Mouse (Mus musculus): Measurements from ENCODE around the gene Spsb1. TPM values are rescaled to one million over a fixed set of nuclear protein-coding genes. Genes with fewer than 3 reads are reported as not detected.

Gene Spsb1
- total and polyA plus RNA-seq, 3 experiments = 0.08 TPM; not detected in 2

- Histone ChIP-seq H3K36me3 (replicated peaks) (peaks cover 45% of the 10 kb centered on the region), H3K4me1 (ENCODE audit: insufficient read depth, low read depth, low read length) (peaks cover 43% of the 10 kb centered on the region), H3K4me3 (ENCODE audit: low read depth, low read length) (no peak overlapping the region), H3K27me3 (ENCODE audit: insufficient read depth, low read length) (no peaks in the 10 kb centered on the region), H3K9me3 (replicated peaks) (no peaks in the 10 kb centered on the region)
- no peak for ATAC-seq (ENCODE audit: extremely low read depth, insufficient number of reproducible peaks, low FRiP score, poor library complexity, severe bottlenecking)
- no peak for TF ChIP-seq POLR2AphosphoS5 (IDR thresholded peaks at IDR 0.05; ENCODE audit: insufficient replicate concordance, low read depth, low read length)
- TF ChIP-seq GATA1 (IDR thresholded peaks at IDR 0.05; ENCODE audit: borderline replicate concordance, low read length) = no peak
- no peak for DNase-seq (ENCODE audit: low spot score)
Measured at GRCm38 (mm10) chr4:149999931-150000555, 45.2 kb upstream of the Spsb1 start.

DNA sequence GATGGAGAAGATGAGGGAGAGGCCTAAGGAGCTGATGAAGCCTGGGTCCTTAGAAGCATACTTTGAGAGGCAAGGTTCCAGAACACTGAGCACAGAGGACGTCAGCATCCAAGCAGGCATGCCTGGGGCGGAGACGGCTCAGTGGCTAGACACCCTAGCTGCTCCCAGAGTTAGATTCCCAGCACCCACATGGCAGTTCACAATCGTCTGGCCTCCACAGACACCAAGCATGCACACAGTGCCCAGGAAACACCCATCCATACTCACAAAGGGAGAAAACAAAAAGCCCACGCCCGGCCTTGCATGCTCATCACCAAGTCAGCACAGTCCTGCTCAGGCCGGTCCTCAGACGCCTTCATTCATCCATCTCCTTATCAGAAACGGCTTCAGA, 44.7 kb upstream of the Spsb1 start:
- no peaks in the 10 kb centered on the region for H3K27me3 ChIP-seq (ENCODE audit: insufficient read depth, low read length)
- no peak overlapping the region for H3K4me3 ChIP-seq (ENCODE audit: low read depth, low read length)
- H3K36me3 ChIP-seq (replicated peaks) = peaks cover 43% of the 10 kb centered on the region
- no peaks in the 10 kb centered on the region for H3K9me3 ChIP-seq (replicated peaks)
- ATAC-seq (ENCODE audit: extremely low read depth, insufficient number of reproducible peaks, low FRiP score, poor library complexity, severe bottlenecking) = no peak
- peaks cover 38% of the 10 kb centered on the region for H3K4me1 ChIP-seq (ENCODE audit: insufficient read depth, low read depth, low read length)
- no peak for DNase-seq (ENCODE audit: low spot score)
- TF ChIP-seq CTCF (IDR thresholded peaks at IDR 0.05; ENCODE audit: low read depth, low read length) (no peak), TAL1 (conservative IDR thresholded peaks at IDR 0.05; ENCODE audit: low read depth, low read length) (no peak), GATA1 (IDR thresholded peaks at IDR 0.05; ENCODE audit: borderline replicate concordance, low read length) (no peak), POLR2AphosphoS5 (IDR thresholded peaks at IDR 0.05; ENCODE audit: insufficient replicate concordance, low read depth, low read length) (no peak), GATA2 (IDR thresholded peaks at IDR 0.05; ENCODE audit: borderline replicate concordance, low read depth, low read length) (no peak)

DNA sequence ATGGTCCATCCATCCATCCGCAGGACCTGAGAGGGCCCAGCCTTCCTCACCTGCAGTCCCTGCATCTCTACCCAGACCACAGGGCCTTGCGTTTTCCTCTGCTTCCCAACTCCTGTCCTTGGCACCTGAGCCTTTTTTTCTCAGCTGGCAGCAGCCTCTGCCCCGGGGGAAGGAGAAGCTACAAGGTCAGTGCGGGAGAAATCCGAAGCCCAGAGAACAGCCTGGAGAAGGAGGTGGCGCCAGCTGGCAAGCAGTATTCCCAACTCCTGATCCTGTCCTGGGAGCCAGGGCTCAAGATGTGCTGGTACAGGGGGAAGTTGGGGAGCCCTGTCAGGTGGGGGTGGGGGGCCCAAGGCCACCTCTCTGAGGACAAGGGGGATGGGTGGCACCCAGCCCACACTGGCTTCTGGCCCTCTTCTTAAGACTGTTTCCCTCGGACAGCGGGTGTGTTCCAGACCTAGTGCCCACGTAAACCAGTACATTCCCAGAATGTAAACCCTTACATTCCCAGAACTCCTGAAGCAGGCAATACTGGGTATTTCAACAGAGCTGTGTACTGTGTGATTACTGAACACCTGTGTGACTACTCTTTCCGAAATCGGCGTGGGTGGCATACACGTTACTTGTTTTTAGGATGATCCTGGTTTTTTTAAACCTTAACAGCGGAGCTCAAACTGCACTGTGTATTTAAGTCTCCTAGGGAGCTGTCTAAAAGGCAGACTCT, 44.1 kb upstream of the Spsb1 start:
- no peak overlapping the region for H3K4me3 ChIP-seq (ENCODE audit: low read depth, low read length)
- ATAC-seq (ENCODE audit: extremely low read depth, insufficient number of reproducible peaks, low FRiP score, poor library complexity, severe bottlenecking) = no peak
- no peak for TF ChIP-seq CTCF (IDR thresholded peaks at IDR 0.05; ENCODE audit: low read depth, low read length)
- no peak for TF ChIP-seq POLR2AphosphoS5 (IDR thresholded peaks at IDR 0.05; ENCODE audit: insufficient replicate concordance, low read depth, low read length)
- TF ChIP-seq TAL1 (conservative IDR thresholded peaks at IDR 0.05; ENCODE audit: low read depth, low read length) = no peak
- no peak for TF ChIP-seq GATA2 (IDR thresholded peaks at IDR 0.05; ENCODE audit: borderline replicate concordance, low read depth, low read length)
- no peak for TF ChIP-seq GATA1 (IDR thresholded peaks at IDR 0.05; ENCODE audit: borderline replicate concordance, low read length)
- peaks cover 35% of the 10 kb centered on the region for H3K4me1 ChIP-seq (ENCODE audit: insufficient read depth, low read depth, low read length)
- H3K36me3 ChIP-seq (replicated peaks) = peaks cover 48% of the 10 kb centered on the region
- no peak for DNase-seq (ENCODE audit: low spot score)
- no peaks in the 10 kb centered on the region for H3K27me3 ChIP-seq (ENCODE audit: insufficient read depth, low read length)
- H3K9me3 ChIP-seq (replicated peaks) = no peaks in the 10 kb centered on the region

DNA sequence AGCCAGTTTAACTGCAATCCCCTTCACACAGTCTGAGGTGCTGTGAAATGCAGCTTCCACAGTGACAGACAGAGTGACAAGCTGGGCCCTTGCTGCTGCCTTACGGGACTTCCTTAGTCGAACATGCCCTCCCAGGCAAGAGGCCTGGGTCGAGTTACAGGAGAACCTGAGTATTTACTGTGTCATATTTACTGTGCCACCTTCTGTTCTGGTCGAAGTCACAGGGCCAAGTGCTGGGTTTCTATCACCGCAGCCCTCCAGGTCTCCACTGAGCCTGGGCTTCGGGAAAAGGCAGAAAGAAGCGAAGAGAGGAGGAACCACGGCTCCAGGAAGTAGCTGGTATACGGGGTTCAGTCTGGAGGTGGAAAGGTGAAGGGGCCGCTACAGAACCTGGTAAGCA, 43.2 kb upstream of the Spsb1 start:
- no peak for DNase-seq (ENCODE audit: low spot score)
- H3K27me3 ChIP-seq (ENCODE audit: insufficient read depth, low read length) = no peaks in the 10 kb centered on the region
- peaks cover 57% of the 10 kb centered on the region for H3K36me3 ChIP-seq (replicated peaks)
- ATAC-seq (ENCODE audit: extremely low read depth, insufficient number of reproducible peaks, low FRiP score, poor library complexity, severe bottlenecking) = no peak
- no peak overlapping the region for H3K4me3 ChIP-seq (ENCODE audit: low read depth, low read length)
- H3K9me3 ChIP-seq (replicated peaks) = no peaks in the 10 kb centered on the region
- no peak for TF ChIP-seq GATA1 (IDR thresholded peaks at IDR 0.05; ENCODE audit: borderline replicate concordance, low read length)
- no peak for TF ChIP-seq POLR2AphosphoS5 (IDR thresholded peaks at IDR 0.05; ENCODE audit: insufficient replicate concordance, low read depth, low read length)
- no peak for TF ChIP-seq CTCF (IDR thresholded peaks at IDR 0.05; ENCODE audit: low read depth, low read length)
- no peak for TF ChIP-seq GATA2 (IDR thresholded peaks at IDR 0.05; ENCODE audit: borderline replicate concordance, low read depth, low read length)
- no peak for TF ChIP-seq TAL1 (conservative IDR thresholded peaks at IDR 0.05; ENCODE audit: low read depth, low read length)
- peaks cover 27% of the 10 kb centered on the region for H3K4me1 ChIP-seq (ENCODE audit: insufficient read depth, low read depth, low read length)

- Histone ChIP-seq H3K36me3 (replicated peaks) (peaks cover 73% of the 10 kb centered on the region), H3K9me3 (replicated peaks) (no peaks in the 10 kb centered on the region), H3K27me3 (ENCODE audit: insufficient read depth, low read length) (no peaks in the 10 kb centered on the region), H3K4me3 (ENCODE audit: low read depth, low read length) (no peak overlapping the region), H3K4me1 (ENCODE audit: insufficient read depth, low read depth, low read length) (peaks cover 18% of the 10 kb centered on the region)
- no peak for ATAC-seq (ENCODE audit: extremely low read depth, insufficient number of reproducible peaks, low FRiP score, poor library complexity, severe bottlenecking)
- no peak for DNase-seq (ENCODE audit: low spot score)
- no peak for TF ChIP-seq GATA1 (IDR thresholded peaks at IDR 0.05; ENCODE audit: borderline replicate concordance, low read length)
- TF ChIP-seq GATA2 (IDR thresholded peaks at IDR 0.05; ENCODE audit: borderline replicate concordance, low read depth, low read length) = no peak
- no peak for TF ChIP-seq TAL1 (conservative IDR thresholded peaks at IDR 0.05; ENCODE audit: low read depth, low read length)
- no peak for TF ChIP-seq POLR2AphosphoS5 (IDR thresholded peaks at IDR 0.05; ENCODE audit: insufficient replicate concordance, low read depth, low read length)
- no peak for TF ChIP-seq CTCF (IDR thresholded peaks at IDR 0.05; ENCODE audit: low read depth, low read length)
Measured at GRCm38 (mm10) chr4:149996440-149996839, 41.6 kb upstream of the Spsb1 start.

GRCm38 (mm10) chr4:149995911-149996310, 41.1 kb upstream of the Spsb1 start:
- no peaks in the 10 kb centered on the region for H3K9me3 ChIP-seq (replicated peaks)
- no peak for ATAC-seq (ENCODE audit: extremely low read depth, insufficient number of reproducible peaks, low FRiP score, poor library complexity, severe bottlenecking)
- no peak for DNase-seq (ENCODE audit: low spot score)
- H3K27me3 ChIP-seq (ENCODE audit: insufficient read depth, low read length) = no peaks in the 10 kb centered on the region
- peaks cover 78% of the 10 kb centered on the region for H3K36me3 ChIP-seq (replicated peaks)
- TF ChIP-seq GATA2 (IDR thresholded peaks at IDR 0.05; ENCODE audit: borderline replicate concordance, low read depth, low read length) (no peak), POLR2AphosphoS5 (IDR thresholded peaks at IDR 0.05; ENCODE audit: insufficient replicate concordance, low read depth, low read length) (no peak), GATA1 (IDR thresholded peaks at IDR 0.05; ENCODE audit: borderline replicate concordance, low read length) (no peak), TAL1 (conservative IDR thresholded peaks at IDR 0.05; ENCODE audit: low read depth, low read length) (no peak), CTCF (IDR thresholded peaks at IDR 0.05; ENCODE audit: low read depth, low read length) (no peak)
- peaks cover 18% of the 10 kb centered on the region for H3K4me1 ChIP-seq (ENCODE audit: insufficient read depth, low read depth, low read length)
- H3K4me3 ChIP-seq (ENCODE audit: low read depth, low read length) = no peak overlapping the region

All from G1E (cell line).